Mouse (Mus musculus) large intestine, adult 2 months (tissue): ENCODE data around the gene Pick1. TPM values are rescaled to one million over a fixed set of nuclear protein-coding genes. Genes with fewer than 3 reads are reported as not detected.
A peak's percentile ranks its signal among the peaks of the same experiment; 100 is the strongest.

Experiments used
- DNase-seq: peaks from one replicate; pipeline ENCODE4 v3.0.0-alpha.2; 2012; ENCODE audit warnings: low read depth, low spot score
- WGBS: fragments of 180-500 bp; shearing (Covaris S2); methylation state at CpG from one replicate; pipeline ENCODE4 v1.1.7; 2018; 5-methylcytosine and 5-hydroxymethylcytosine counted together
- polyA plus RNA-seq: library from polyadenylated mRNA; depleted of rRNA; stranded (reverse); fragments of >200 nt; gene quantifications from 2 replicates; pipeline ENCODE4 v1.2.3, GENCODE M21; 2012; rRNA removed

Gene Pick1
- 36.1 and 40.1 TPM in 2 replicates for polyA plus RNA-seq

- DNase-seq: peak; percentile 53
- whole genome bisulfite sequencing: under 1% methylated on average over 51 of the region's 51 CpGs
Observed at GRCm38 (mm10) chr15:79229058-79229821, at the start of gene Pick1, which contains the start of gene Gm49486. Pick1 (plus strand) TSS chr15:79229173. Gm49486 (plus strand) TSS chr15:79229391.

- 47% methylated on average over 10 of the region's 10 CpGs for WGBS
- DNase-seq: no peak
Observed at GRCm38 (mm10) chr15:79185213-79185612, 43.8 kb upstream of the Pick1 start.

- no peak for DNase-seq
- WGBS: 87% methylated on average over 8 of the region's 8 CpGs
Observed at GRCm38 (mm10) chr15:79187819-79188218, 41.2 kb upstream of the Pick1 start.

- 97% methylated on average over 2 of the region's 2 CpGs for WGBS
Observed at GRCm38 (mm10) chr15:79191426-79191825, 37.5 kb upstream of the Pick1 start.

GRCm38 (mm10) chr15:79192450-79192849, 36.5 kb upstream of the Pick1 start:
- 66% methylated on average over 6 of the region's 6 CpGs for WGBS
- DNase-seq: no peak

More at GRCm38 (mm10) chr15:79191426-79191825, 37.5 kb upstream of the Pick1 start:
- no peak for DNase-seq

- no peak for DNase-seq
- WGBS: 33% methylated on average over 27 of the region's 27 CpGs
Observed at GRCm38 (mm10) chr15:79192885-79193845, 35.8 kb upstream of the Pick1 start.

- WGBS: 69% methylated on average over 9 of the region's 9 CpGs
- DNase-seq: no peak
Observed at GRCm38 (mm10) chr15:79194048-79194447, 34.9 kb upstream of the Pick1 start.

GRCm38 (mm10) chr15:79194946-79195345, 34.0 kb upstream of the Pick1 start:
- no peak for DNase-seq
- WGBS: 88% methylated on average over 2 of the region's 2 CpGs

- no peak for DNase-seq
- WGBS: 76% methylated on average over 8 of the region's 8 CpGs
Observed at GRCm38 (mm10) chr15:79195492-79195891, 33.5 kb upstream of the Pick1 start.

- no peak for DNase-seq
- 80% methylated on average over 12 of the region's 12 CpGs for WGBS
Observed at GRCm38 (mm10) chr15:79199390-79199976, 29.5 kb upstream of the Pick1 start.

GRCm38 (mm10) chr15:79201491-79202150, 27.4 kb upstream of the Pick1 start:
- no peak for DNase-seq
- WGBS: 26% methylated on average over 13 of the region's 13 CpGs

GRCm38 (mm10) chr15:79202575-79202974, 26.4 kb upstream of the Pick1 start:
- WGBS: 32% methylated on average over 10 of the region's 10 CpGs

GRCm38 (mm10) chr15:79208211-79208610, 20.8 kb upstream of the Pick1 start:
- no peak for DNase-seq
- 59% methylated on average over 6 of the region's 6 CpGs for WGBS

More at GRCm38 (mm10) chr15:79202575-79202974, 26.4 kb upstream of the Pick1 start:
- no peak for DNase-seq

GRCm38 (mm10) chr15:79208758-79209439, 20.1 kb upstream of the Pick1 start:
- 55% methylated on average over 27 of the region's 27 CpGs for WGBS
- DNase-seq: no peak

- DNase-seq: no peak
- WGBS: 77% methylated on average over 2 of the region's 2 CpGs
Observed at GRCm38 (mm10) chr15:79210357-79210756, 18.6 kb upstream of the Pick1 start.

- 89% methylated on average over 26 of the region's 26 CpGs for WGBS
Observed at GRCm38 (mm10) chr15:79212750-79213446, 16.1 kb upstream of the Pick1 start.

GRCm38 (mm10) chr15:79213591-79213990, 15.4 kb upstream of the Pick1 start:
- no peak for DNase-seq
- WGBS: 73% methylated on average over 6 of the region's 6 CpGs

More at GRCm38 (mm10) chr15:79212750-79213446, 16.1 kb upstream of the Pick1 start:
- no peak for DNase-seq

- WGBS: 58% methylated on average over 3 of the region's 3 CpGs
- DNase-seq: no peak
Observed at GRCm38 (mm10) chr15:79216191-79216590, 12.8 kb upstream of the Pick1 start.
